Mouse (Mus musculus) ES-Bruce4 (cell line): ENCODE data around the gene Stx19. TPM values are rescaled to one million over a fixed set of nuclear protein-coding genes. Genes with fewer than 3 reads are reported as not detected.

ENCODE experiments used
- H3K27ac ChIP-seq: 2 replicates; pipeline ENCODE4 v1.5.1; 2012; ENCODE audit warnings: low read length, inconsistent platforms; ENCODE audit not compliant: insufficient read depth
- H3K27me3 ChIP-seq: 2 replicates; pipeline ENCODE4 v1.6.1; 2012; ENCODE audit warnings: mild to moderate bottlenecking, low read length, inconsistent platforms; ENCODE audit not compliant: control insufficient read depth, poor library complexity, insufficient read depth, severe bottlenecking
- H3K36me3 ChIP-seq: 2 replicates; pipeline ENCODE4 v1.6.1; 2012; ENCODE audit warnings: inconsistent platforms, mild to moderate bottlenecking, low read length, moderate library complexity; ENCODE audit not compliant: control insufficient read depth, poor library complexity, insufficient read depth, severe bottlenecking
- H3K4me1 ChIP-seq: one replicate; pipeline ENCODE4 v1.8.1; 2011; ENCODE audit warnings: low read length; ENCODE audit not compliant: control insufficient read depth, insufficient read depth
- H3K4me3 ChIP-seq: 2 replicates; pipeline ENCODE4 v1.5.1; 2011; ENCODE audit warnings: low read depth, mild to moderate bottlenecking, low read length
- H3K9ac ChIP-seq: 2 replicates; pipeline ENCODE4 v1.6.1; 2012; ENCODE audit warnings: low read depth, mild to moderate bottlenecking, inconsistent platforms; ENCODE audit not compliant: poor library complexity, severe bottlenecking
- H3K9me3 ChIP-seq: replicated peaks from 2 replicates; pipeline ENCODE4 v1.6.1; 2012; ENCODE audit warnings: mild to moderate bottlenecking, low read length, inconsistent platforms; ENCODE audit not compliant: control insufficient read depth, poor library complexity, insufficient read depth, severe bottlenecking
- CTCF ChIP-seq: IDR thresholded peaks from one replicate; pipeline ENCODE4 v1.8.1; 2011; ENCODE audit warnings: low read depth, low read length
- EP300 ChIP-seq: IDR thresholded peaks from 2 replicates; pipeline ENCODE4 v1.6.1; 2011; ENCODE audit warnings: low read depth, low read length; ENCODE audit not compliant: insufficient read depth
- POLR2A ChIP-seq: IDR thresholded peaks from one replicate; pipeline ENCODE4 v1.8.1; 2011; ENCODE audit warnings: low read length; ENCODE audit not compliant: insufficient read depth
- polyA plus RNA-seq: library from polyadenylated mRNA; stranded (reverse); fragments of >200 nt; gene quantifications from 2 replicates; pipeline ENCODE4 v1.2.4, GENCODE M21; 2011; ENCODE audit warnings: low read depth; ENCODE audit not compliant: missing spikeins, insufficient read depth, insufficient read length

Stx19 gene
- polyA plus RNA-seq, 1 experiment, result not detected

DNA sequence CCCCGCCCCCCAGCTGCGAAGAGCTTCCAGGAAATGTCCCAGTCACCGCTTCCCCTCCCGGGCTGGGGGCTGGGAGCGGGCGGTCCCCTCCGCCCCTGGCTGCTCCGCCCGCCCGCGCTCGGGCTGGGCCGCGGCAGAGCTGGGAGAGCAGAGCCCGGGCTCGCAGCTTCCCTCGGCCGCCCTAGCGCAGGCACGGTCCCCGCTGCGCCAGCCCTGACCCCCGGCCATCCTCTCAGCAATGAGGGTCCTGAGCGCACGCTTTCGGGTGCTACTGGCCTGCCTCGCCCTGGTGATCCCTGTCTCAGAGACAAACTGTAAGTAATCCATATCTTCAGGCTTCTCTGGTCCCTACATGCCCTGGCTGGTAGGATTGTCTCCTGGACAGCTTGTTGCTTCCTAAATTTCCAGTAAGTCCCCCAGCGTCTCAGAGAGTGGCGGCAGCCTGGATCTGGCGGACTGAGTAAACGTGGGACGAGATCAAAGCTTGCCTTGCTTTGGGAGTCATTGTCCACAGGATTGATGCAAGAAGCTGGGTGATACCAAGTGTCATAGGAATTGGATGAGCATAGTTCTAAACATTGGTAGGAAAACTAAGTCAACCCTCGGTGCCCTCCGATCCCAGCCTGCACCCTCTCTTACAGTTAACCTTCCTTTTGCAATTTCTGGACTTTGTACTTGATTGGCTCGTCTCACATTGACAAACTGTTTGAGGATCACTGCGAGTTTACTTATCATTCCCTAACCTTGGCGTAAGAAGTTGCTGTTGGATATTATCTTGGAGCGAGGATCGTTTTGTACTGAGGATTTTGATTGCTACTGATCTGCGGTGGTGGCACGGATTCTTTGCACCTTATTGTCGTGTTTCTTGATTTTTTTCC is 40.0 kb downstream of the Stx19 start, which contains the start of gene Pros1:
Gene Pros1, plus strand, starts transcription at position 117 of the 878 bp plus-strand sequence.
- Histone ChIP-seq H3K27me3 (no peaks in the 10 kb centered on the region), H3K4me3 (peak within 1 kb of the TSS; percentile 99), H3K36me3 (no peaks in the 10 kb centered on the region), H3K4me1 (no peaks in the 10 kb centered on the region), H3K9ac (peak within 1 kb of the TSS; percentile 84), H3K9me3 (no peaks in the 10 kb centered on the region), H3K27ac (peak within 1 kb of the TSS; percentile 2; the same call in 1 of the 2 replicates)
- TF ChIP-seq EP300 (no peak), CTCF (no peak), POLR2A (no peak)

DNA sequence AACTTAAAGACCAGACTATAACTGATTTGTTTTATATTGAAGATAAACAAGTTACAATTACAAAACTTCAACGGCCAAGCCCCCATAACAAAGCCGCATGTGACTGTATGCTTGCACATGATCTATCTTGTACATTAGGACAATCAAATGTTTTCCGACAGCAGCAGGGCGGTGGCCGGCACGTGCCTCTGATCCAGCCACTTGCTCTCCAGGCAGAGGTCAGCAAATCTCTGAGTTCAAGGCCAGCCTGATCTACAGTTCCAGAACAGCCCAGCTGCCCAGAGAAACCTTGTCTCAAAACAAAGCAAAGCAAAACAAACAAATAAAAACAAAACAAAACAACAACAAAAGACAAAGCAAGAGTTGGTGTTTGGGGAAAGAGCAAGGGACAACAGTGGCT is 40.9 kb downstream of the Stx19 start:
- H3K27ac ChIP-seq, result no peak overlapping the region
- no peak overlapping the region for H3K4me3 ChIP-seq
- H3K36me3 ChIP-seq, result no peaks in the 10 kb centered on the region
- no peaks in the 10 kb centered on the region for H3K9me3 ChIP-seq
- H3K9ac ChIP-seq, result no peak overlapping the region
- no peak for TF ChIP-seq EP300
- TF ChIP-seq CTCF, result no peak
- TF ChIP-seq POLR2A, result no peak
- H3K4me1 ChIP-seq, result no peaks in the 10 kb centered on the region
- no peaks in the 10 kb centered on the region for H3K27me3 ChIP-seq

- Histone ChIP-seq H3K27me3 (no peaks in the 10 kb centered on the region), H3K36me3 (no peaks in the 10 kb centered on the region), H3K9me3 (no peaks in the 10 kb centered on the region), H3K4me1 (no peaks in the 10 kb centered on the region), H3K9ac (no peak overlapping the region), H3K27ac (no peak overlapping the region), H3K4me3 (no peak overlapping the region)
- TF ChIP-seq CTCF (no peak), POLR2A (no peak), EP300 (no peak)
These were observed 41.8 kb downstream of the Stx19 start for GRCm38 (mm10) chr16:62856273-62856672.

- no peaks in the 10 kb centered on the region for H3K27me3 ChIP-seq
- H3K9me3 ChIP-seq, result no peaks in the 10 kb centered on the region
- H3K4me1 ChIP-seq, result no peaks in the 10 kb centered on the region
- no peak overlapping the region for H3K4me3 ChIP-seq
- no peak overlapping the region for H3K27ac ChIP-seq
- no peaks in the 10 kb centered on the region for H3K36me3 ChIP-seq
- H3K9ac ChIP-seq, result no peak overlapping the region
- no peak for TF ChIP-seq POLR2A
- TF ChIP-seq CTCF, result no peak
- no peak for TF ChIP-seq EP300
These were observed 43.0 kb downstream of the Stx19 start for GRCm38 (mm10) chr16:62857498-62857897.

DNA sequence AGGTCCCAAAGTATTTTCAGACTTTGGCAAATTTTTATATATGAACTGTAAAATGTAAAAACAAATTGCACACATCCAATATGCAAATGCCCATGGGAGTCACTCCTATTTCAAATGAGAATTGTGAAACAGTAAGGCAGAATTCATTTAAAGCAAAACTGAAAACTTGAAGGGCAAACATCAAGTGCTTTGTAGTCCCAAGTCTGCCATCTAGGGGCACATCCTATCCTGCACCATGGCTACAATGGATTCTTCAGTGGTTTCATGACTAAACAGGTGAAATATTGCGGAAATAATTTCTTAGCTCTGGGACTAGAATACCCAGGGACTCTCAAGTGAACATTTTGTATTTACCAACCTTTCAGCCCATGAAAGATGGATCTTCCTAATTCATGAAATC is 43.5 kb downstream of the Stx19 start:
- H3K4me3 ChIP-seq, result no peak overlapping the region

DNA sequence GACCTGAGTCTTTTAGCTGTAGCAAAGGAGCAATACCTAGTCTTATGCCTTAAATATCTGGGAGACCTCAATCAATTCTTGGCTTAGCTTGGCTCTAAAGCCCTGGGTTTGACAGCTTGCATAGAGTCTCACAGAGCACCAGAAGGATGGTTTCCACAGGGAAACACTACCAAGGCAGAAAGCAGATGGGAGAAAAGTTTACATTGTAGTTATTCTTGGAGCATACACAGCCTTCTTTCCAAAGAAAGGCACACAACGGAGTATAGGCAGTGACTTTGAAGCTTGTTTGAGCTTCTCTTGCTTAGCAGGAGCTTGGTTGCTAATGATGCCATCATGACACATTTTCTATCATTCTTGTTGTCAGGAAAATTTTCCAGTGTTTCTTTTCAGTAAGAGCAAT is 45.7 kb downstream of the Stx19 start:
- Histone ChIP-seq H3K9ac (no peak overlapping the region), H3K4me1 (no peaks in the 10 kb centered on the region), H3K9me3 (no peaks in the 10 kb centered on the region), H3K27me3 (no peaks in the 10 kb centered on the region), H3K4me3 (no peak overlapping the region), H3K36me3 (no peaks in the 10 kb centered on the region), H3K27ac (no peak overlapping the region)
- TF ChIP-seq CTCF (no peak), EP300 (no peak), POLR2A (no peak)

More for the DNA sequence above, 43.5 kb downstream of the Stx19 start:
- TF ChIP-seq EP300 (no peak), POLR2A (no peak), CTCF (no peak)
- Histone ChIP-seq H3K36me3 (no peaks in the 10 kb centered on the region), H3K9ac (no peak overlapping the region), H3K9me3 (no peaks in the 10 kb centered on the region), H3K4me1 (no peaks in the 10 kb centered on the region), H3K27me3 (no peaks in the 10 kb centered on the region), H3K27ac (no peak overlapping the region)
